Mouse (Mus musculus): ENCODE data around the gene Gng12.

The Gng12 gene

DNA sequence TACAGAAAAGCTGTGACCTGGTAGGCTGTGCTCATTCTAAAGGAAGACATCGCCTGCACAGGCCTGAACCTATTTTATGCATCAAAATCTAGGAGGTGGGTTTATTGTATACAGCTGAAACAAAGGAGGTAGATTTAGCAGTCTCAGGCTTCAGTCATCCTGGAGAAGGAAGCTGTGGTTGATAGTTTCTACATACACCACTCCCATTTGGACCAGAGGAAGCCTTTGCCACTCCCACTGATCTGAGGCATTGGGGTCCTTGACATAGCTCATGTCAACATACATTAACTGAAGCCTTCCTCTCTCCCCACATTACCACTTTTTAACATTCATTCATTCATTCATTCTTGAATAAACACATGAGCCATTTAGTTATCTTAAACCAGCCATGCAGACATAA is 99.6 kb downstream of the Gng12 start:
- no peak for DNase-seq

DNA sequence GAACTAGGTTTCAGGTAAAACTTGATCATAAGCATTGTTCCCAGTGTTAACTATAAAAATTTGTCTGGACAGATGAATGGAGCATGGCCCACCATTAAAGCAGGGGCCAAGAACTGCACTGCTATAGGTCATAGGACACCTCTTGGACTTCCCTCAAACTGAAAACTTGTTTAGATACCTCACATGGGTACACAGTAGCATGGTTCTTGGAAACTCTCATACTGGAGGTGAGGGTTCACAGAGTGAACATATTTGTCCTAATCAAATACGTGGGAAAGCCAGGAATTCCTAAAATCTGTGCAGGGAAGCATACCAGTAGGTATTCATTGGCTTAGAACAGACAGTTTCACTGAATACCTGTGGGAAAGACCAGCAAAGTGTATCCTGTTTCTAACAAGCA is 100.1 kb downstream of the Gng12 start:
- no peak for DNase-seq

DNA sequence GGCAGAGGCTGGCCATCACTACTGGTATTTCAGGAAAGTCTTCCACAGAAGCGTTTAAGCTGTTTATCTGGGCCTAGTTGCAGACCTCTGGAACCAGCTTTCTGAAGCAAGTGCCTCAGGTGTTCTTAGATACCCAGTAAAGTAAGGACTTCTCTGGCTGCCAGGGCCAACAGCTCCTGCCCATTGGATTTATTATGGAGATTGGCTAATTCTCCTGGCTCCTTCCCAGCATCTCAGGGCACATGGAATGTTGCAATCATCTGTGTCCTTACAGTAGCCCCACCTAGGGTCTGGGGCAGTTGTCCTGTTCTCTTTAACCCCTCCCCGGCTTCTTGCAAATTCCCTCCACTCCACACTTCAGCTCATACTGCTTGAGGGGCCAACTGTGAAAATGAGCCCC is 102.4 kb downstream of the Gng12 start:
- no peak for DNase-seq

DNA sequence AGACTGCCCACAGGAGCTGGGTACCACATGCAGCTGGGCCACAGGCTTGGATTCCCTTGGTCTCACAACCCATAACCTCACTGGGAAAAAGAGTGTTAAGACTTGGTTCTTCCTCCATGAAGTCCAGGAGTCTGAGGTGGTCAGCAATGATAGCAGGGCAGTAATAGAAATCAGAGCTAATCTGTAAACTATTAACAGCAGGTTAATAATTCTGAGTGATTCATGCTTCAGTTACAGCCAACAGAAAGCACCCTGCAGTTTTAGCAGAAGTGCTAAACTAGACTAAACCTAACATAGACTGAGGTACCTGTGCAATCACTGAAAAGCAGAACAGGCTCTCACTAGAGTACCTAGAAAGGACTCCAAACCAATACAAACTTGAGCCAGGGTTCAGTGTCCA is 103.6 kb downstream of the Gng12 start:
- no peak for DNase-seq

DNA sequence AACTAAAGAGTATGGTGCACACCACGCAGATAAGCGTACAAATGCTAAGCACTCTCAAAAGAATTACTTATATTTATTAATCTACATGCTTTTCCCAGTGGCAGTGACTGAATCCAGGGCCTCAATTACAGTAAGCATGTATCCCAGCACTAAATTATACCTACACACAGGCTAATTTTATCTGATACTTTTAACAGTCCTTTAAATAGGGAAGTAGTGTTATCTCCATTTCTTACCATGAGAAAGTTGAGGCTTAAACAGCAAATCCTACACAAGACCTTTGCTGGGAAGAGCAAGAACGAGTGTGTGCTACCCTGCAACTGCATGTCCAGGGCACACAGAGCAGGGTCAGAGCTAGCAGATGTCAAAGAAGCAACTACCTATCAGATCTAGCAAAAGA is 113.7 kb downstream of the Gng12 start:
- no peak for DNase-seq

DNA sequence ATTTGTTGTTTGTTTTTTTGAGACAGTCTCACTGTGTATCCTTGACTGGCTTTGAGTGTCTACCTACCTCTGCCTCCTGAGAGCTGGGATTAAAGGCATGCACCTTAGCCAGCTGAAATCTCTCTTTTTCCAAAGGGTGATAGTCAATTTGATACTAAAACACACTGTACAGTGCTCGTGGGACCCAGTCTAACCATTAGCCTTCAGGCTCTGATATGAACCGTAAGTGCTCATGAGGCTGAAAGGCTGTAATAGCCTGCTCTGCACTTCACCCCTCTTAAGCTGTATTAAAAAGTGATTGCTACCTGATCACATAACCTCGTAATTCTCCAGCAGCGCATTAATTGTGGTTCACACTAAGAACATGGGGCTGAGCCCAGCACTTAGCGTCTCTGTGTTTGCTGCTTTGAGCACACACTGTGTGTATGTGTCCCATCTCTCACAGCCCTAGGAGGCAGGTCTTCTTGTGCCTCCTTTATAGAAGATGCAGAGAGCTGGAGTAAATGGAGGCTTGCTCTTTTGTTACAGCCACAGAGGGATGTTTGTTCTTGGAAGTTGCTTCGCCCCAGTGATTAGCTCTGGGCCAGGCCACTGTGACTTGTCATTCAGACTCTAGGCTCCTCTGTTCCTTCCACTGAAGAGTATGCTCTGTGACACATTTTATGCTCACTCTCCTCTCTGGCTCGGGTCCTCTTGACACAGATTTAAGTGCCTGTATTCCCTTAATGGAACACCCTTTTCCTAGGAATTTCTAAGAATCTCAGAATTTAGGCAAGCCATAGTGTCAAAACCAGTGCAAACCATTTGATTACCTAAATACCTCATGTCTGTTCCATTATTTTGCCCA is 114.4 kb downstream of the Gng12 start:
- no peak for DNase-seq

DNA sequence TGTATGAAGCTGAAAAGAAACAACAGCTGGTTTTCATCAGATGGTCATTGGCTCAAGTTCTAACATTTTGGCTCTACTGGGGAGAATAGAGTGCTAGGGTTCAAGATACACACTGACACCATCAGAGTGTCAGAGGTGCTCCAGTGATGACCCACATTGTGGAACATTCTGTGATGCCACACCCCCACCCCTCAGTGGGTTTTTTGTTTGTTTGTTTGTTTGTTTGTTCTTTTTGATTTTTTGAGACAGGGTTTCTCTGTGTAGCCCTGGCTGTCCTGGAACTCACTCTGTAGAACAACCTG is 115.0 kb downstream of the Gng12 start:
- DNase-seq, result no peak

DNA sequence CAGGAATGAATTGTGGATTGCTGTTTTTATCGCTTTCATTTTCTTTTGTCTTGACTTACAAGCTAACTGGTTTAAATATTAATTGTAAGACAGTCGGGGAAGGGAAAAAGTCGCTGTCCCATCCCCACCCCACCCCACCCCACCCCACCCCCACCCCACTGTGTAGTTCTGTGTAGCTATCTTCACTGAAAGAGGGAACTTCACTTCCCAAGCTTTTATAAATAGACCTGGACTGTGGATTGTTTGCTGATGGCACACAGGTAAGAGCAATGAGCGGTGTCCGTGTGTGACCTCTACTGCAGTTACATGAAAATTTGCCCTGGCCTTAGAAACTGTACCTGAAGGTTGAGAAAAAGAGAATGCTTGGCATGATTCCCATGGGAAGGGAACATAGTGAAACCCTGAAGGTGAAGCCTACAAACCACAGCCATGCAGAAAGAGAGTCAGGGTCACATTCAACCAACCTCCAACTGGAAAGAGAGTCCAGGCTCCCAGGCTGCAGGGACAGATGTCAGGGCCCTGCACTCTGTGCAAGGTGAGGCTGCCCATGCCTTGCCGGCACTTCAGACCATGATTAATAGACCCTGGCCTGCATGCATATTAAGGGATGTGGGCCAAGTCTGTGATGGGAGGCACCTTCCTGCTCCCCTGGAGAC is 117.2 kb downstream of the Gng12 start:
- DNase-seq, result no peak

DNA sequence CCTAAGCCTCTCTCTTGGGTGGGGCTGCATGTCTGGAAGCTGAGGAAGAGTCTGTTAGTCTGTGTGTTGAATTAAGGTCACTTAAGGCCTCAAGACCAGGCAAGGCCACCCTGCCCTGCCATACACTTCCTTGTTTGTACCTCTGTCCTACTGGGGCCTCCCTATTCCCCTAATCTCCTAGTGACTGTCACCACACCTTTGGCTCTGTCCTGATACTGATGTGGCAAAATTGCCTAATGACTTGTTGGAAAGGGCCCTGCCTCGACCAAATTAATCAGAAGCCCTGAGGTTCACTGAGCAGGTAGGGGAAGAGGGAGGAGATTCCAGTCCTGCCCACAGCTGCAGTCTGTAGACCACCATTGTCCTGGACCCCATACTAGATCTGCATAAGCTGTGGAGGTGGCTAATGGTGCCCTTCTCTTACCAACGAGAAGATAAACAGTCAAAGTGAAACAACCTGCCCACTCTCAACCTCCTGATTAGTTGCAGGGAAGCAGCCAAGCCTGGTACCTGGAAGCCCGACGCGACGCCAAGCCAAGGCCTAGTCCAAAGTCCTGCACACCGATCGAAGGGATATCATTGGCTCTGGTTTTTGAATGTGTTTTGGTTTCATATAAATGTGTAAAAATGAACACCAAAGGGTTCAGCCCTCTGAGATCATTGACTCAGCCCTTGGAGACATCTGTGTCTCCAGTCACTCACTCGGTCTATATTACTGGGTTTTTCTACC is 117.9 kb downstream of the Gng12 start:
- no peak for DNase-seq

DNA sequence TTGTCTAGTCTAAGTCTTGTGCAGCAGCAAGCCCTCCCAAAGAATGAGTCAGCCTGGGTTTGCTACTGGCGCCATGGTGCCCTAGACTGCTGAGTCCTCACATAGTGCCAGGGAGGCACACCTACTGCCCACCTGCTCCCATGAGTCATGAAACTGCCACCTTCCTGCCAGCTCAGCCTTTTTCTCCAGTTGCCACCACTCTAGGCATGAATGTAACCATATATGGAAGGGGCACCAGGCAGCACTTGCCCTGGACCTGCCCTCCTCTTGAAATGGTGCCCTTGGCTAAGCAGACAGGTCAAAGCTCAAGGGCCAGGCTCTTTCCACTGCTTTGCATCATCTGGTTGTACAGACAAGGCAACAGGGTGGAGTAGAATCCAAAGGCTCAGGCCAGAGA is 118.5 kb downstream of the Gng12 start:
- DNase-seq, result peak; percentile 14

DNA sequence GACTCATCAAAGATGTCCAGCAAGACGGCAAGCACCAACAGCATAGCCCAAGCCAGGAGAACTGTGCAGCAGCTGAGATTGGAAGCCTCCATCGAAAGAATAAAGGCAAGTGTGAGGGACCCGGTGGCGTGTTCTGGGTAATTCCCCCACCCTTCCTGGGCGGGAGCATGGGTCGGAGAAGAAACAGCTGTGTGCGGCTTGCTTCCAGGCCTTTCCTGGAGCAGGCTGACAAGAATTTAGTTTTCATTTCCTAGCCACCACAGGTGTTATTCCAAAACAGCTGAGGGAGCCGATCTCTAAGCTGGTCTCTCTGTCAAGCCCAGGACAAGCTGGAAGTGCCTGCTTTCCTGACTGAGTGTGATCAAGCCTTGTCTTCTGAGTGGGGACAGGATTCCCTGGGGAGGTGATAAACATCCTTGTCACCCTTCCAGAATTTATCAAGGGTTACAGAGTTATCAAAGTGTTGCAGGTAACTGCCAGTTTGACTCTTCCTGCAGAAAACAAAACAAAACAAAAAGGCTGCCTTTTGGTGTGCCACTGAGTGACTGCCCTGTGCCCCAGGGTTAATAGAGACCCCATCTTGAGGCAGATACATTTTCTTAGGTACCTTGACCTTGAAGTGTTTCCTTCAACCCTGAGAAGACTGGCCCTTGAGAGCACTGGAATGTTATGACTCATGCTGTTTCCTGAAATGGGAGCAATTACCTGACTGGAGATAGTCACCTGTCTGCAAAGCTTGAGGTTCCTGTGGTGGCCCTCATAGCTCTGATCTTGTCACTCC is 119.7 kb downstream of the Gng12 start:
- no peak for DNase-seq

DNA sequence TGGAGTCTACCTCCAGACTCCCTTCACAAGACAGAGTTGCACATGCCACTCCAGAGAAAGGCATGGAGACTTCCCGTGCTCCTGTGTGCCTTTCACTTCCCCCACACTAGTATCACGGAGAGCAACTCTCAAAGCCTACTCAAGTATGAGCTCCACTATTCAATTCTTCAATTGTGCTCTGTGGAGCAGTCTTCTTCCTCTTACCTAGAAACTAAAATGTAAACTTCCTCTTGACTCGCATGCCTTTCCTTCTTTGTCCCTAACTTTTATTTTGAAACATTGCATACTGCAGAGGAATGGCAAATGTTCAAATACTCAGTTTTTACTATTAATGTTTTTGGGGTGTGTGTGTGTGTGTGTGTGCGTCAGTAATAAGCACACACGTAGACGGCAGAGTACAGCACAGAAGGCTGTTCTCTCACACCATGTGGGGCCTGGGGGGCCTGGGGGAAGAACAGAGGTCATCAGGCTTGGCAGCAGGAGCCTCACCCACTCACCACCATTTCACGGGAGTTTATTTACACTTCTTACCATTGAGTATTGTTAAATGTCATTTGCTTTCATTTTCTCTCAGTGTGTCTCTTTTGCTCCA is 120.4 kb downstream of the Gng12 start:
- DNase-seq, result no peak

DNA sequence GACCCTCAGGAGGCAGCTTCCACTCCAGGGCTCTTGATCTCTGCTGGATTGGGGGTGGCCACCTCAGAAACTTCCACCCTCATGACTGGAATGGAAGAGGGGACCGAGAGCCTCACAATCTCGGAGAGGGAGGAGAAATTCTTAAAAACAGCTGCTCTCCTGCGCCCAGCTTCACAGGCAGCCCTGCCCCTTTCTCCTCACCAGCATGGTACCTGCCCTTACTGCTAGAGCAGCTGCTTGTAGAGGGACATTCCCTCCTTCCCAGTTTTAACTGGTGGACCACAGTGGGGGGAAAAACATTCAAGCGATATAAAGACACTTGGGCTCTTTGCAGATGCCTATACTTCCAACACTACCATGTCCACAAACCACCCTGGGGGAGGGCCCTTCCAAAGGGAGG is 122.2 kb downstream of the Gng12 start:
- no peak for DNase-seq

DNA sequence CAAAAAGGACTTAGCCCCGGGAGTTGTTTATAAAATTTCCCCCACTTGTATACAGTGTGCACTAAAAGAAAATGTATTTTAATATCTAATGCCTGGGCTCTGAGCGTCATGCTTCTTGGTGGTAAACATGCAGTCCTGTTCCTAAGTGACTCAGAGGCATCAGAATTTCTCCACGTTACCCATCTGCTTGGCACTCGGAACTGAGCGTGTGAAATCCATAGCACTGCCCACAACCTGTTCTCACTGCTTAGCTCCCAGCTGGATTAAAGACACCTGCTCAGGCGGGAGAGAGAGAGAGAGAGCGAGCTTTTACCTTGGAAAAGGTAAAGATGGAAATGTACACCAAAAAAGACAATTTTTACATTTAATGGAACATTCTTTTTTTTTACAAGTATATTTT is 122.8 kb downstream of the Gng12 start:
- peak; percentile 62 for DNase-seq

DNA sequence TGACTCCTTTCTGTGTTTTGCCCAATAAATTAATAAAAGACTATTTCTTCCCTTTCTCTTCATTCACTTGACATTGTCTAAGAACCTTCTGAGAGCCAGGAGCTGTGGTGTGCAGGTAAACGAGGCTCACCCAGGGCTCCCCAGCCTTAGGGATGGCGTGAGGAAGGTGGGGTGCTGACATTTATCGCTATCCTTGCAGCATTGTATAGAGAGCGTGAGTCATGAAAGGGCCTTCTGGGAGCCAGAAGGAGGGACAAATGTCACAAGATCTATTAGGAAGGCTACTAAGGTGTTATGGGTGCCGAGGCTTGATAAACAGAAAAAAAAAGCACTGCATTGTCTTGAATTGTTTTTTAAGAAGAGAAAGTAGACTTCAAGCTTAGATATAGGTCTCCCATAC is 125.1 kb downstream of the Gng12 start:
- DNase-seq, result no peak

DNA sequence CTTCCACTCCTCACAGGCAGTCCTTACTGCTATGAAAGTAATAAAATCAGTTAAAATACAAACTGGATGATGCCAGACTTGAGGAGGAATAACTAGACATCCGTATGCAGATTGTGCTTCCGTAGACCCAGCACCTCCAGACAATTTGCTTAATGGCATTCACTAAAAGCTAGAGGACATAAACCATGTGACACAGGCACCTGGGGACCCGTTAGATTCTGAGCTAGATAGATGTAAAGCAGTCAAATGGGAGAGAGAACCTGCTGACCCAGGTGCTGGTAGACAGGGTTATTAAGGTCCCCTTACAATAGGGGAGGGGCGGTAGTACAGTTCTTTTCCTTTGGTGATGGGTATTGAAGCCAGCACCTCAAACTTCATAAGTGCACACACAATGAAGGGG is 127.5 kb downstream of the Gng12 start:
- no peak for DNase-seq

DNA sequence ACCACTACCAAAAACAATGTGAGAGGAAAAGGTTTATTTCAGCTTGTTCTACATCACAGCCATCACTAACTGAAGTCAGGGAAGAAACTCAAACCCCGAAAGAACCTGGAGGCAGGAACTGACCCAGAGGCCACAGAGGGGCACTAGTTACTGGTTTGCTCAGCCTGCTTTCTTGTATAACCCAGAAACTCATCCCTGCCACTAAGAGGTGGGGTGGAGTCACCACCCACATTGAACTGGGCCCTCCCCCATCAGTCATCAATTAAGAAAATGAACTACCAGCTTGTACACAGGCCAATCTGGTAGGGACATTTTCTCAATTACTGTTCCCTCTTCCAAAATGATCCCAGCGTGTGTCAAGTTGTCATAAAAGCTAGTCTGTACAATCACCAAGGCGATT is 130.5 kb downstream of the Gng12 start:
- DNase-seq, result no peak

DNA sequence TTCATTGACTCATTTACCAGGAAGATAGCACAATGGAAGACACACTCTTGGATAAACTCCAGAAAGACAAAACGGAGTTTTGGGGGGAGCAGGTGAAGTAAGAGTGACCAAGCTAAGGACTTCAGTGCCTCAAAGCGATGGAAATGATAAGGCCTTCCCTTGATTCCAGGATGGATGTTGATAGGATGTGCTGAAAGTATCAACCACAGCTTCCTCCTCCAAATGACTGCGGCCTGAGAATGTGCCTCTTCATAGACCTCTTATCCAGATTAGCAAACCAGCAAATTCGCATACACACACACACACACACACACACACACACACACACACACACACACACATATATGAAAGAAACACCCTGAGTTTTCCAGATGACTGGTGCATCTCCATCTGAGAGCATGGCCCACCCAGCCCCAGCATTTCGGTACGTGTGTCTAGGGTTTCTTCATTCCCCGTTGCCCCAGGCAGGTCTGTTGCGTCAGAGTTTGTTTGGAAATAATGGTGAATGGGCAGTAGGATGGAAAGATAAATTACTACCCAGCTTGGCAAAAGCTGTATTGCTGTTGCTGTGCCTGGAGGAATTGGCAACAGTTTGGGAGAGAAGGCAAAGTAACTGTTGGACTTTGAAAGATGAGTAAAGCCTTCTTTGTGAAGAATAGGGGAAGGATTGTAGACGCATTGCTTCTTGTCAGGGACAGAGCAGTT is 131.4 kb downstream of the Gng12 start:
- DNase-seq, result no peak

DNA sequence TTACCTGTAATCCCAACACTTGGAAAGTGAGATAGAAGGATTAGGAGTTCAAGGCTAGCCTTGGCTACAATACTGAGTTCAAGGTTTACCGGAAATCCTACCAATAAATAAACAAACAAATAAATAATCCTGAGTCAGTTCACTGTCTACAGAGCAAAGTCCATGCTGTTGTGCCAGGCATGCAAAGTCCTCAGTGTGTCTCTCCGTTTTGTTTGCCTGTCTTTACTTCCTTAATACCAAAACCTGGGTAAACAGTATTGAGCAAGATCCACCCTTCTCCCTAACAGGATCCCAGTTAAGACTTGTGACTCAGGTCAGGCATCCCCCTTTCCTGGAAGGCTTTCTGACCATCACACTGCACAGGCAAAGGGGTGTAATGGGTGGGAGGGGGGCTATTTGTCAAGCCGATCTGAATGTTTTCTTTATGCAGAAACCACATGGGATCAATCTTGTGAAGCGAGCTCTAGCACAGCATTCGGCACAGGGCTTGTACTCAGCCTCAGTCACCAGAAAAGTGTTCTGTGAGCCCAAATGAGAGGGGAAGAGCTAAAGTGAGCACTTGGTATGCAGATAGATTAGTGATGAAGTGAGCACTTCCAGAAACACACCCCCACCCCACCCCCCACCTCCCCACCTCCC is 133.2 kb downstream of the Gng12 start:
- DNase-seq, result no peak

DNA sequence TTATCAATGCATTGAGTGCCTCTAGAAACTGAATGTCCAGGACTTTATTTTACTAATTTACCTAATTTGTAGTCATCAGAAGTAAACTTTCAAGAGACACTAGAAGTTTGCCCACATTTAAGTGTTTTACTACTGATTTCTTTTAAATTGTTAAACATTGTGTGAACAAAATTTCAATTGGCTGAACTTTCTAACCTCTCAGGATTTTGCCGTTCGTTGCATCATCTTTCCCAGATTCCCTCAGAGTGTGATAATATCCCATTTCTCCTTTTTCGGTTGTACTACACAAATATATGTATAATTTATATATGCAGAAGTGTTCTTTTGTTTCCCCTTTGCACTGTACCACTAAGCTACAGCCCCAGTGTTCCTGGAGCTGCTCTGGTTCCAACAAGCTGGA is 133.8 kb downstream of the Gng12 start:
- DNase-seq, result no peak

DNA sequence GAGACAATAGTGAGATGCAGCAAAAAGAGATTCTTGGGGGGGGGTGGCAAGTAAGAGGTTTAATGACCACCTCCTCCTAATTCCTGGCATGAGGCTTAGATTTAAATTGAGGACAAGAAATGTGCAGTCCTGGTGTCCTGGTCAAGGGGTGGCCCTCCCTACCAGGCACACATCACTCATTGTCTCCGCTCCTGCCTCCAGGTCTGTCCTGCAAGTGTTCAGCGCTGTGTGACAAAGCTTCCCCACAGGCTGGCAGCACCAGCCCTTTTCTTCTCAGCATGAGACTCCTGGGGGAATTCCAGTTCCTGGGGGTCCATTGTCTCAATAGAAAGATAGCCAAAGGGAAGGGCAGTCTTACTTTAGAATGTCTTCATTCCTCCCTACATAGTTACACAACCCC is 134.2 kb downstream of the Gng12 start:
- DNase-seq, result no peak

DNA sequence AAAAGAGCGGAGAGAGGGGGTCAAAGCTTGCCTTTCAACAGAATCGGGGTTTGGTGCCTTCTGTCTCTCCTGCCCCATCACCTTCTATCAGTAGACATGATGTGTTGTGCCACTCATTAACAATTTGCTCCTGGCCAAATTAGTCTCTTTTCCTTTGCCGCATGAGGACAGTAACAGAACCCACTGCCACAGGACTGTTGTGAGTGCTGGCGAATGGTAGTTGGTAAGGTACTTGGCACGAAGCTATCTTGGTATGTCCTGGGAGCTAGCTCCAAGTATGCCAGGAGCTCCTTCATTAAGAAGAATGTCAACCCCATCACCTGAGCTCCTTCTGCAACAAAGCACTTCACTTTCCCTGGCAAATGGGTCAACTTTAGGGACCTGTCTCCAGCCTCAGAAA is 134.6 kb downstream of the Gng12 start:
- no peak for DNase-seq

Data from layer of hippocampus, adult 9-11 months (tissue).